Mouse (Mus musculus) liver, embryonic 11.5 days (tissue): Measurements from ENCODE around the gene Grcc10. TPM values are rescaled to one million over a fixed set of nuclear protein-coding genes. Genes with fewer than 3 reads are reported as not detected.
A peak's percentile ranks its signal among the peaks of the same experiment; 100 is the strongest.

Source experiments
- ATAC-seq: fragments of 200-750 bp; cut with Nextera tagmentation; replicated peaks from 2 replicates; pipeline ENCODE4 v1.8.0; 2017; ENCODE audit warnings: moderate number of reproducible peaks, mild to moderate bottlenecking, moderate TSS enrichment, moderate library complexity; ENCODE audit not compliant: low FRiP score
- DNase-seq: peaks from one replicate; pipeline ENCODE4 v3.0.0-alpha.2; 2017; ENCODE audit warnings: low spot score
- H3K27ac ChIP-seq: fragments of 300-500 bp; sonication (generic); 2 replicates; pipeline ENCODE4 v1.5.1; 2014; ENCODE audit warnings: mild to moderate bottlenecking, low read depth, low read length, control low read depth
- H3K27me3 ChIP-seq: fragments of 300-500 bp; sonication (generic); replicated peaks from 2 replicates; pipeline ENCODE4 v1.6.1; 2014; ENCODE audit warnings: low read length, mixed read lengths; ENCODE audit not compliant: control insufficient read depth, insufficient read depth
- H3K36me3 ChIP-seq: fragments of 300-500 bp; sonication (generic); 2 replicates; pipeline ENCODE4 v1.6.1; 2014; ENCODE audit warnings: mild to moderate bottlenecking, low read length, moderate library complexity, mixed read lengths; ENCODE audit not compliant: control insufficient read depth, insufficient read depth
- H3K4me1 ChIP-seq: fragments of 300-500 bp; sonication (generic); replicated peaks from 2 replicates; pipeline ENCODE4 v1.6.1; 2014; ENCODE audit warnings: low read length, mixed read lengths; ENCODE audit not compliant: control insufficient read depth, insufficient read depth
- H3K4me2 ChIP-seq: fragments of 300-500 bp; sonication (generic); 2 replicates; pipeline ENCODE4 v1.6.1; 2014; ENCODE audit warnings: mild to moderate bottlenecking, control low read depth, moderate library complexity
- H3K4me3 ChIP-seq: fragments of 300-500 bp; sonication (generic); 2 replicates; pipeline ENCODE4 v1.5.1; 2014; ENCODE audit warnings: low read depth, low read length, control low read depth
- H3K9ac ChIP-seq: fragments of 300-500 bp; sonication (generic); 2 replicates; pipeline ENCODE4 v1.6.1; 2014; ENCODE audit warnings: low read depth, low read length, control low read depth
- H3K9me3 ChIP-seq: fragments of 300-500 bp; sonication (generic); 2 replicates; pipeline ENCODE4 v1.6.1; 2016; ENCODE audit warnings: low read length, inconsistent platforms, mixed read lengths; ENCODE audit not compliant: control insufficient read depth
- WGBS: fragments of 180-500 bp; shearing (Covaris S2); extraction: QIAGEN DNeasy Blood & Tissue Kit; methylation state at CpG from one replicate; pipeline ENCODE4 v1.1.7; 2014; 5-methylcytosine and 5-hydroxymethylcytosine counted together
- polyA plus RNA-seq: library from polyadenylated mRNA; unstranded; fragments of >200 nt; fragmentation: Nextera tagmentation; extraction: Ambion mirVana; gene quantifications from 2 replicates; pipeline ENCODE4 v1.2.1, GENCODE M21; 2014

The Grcc10 gene
- polyA plus RNA-seq, 1 experiment from 2014 or later: 167 TPM

- Histone ChIP-seq H3K9ac (peak overlapping the region; percentile 40; the same call in 1 of the 2 replicates), H3K27me3 (no peaks in the 10 kb centered on the region), H3K4me3 (0 out of 2 replicates have a peak overlapping the region, but pooled peaks have one; percentile 3), H3K4me1 (peaks cover 19% of the 10 kb centered on the region), H3K27ac (no peak overlapping the region), H3K4me2 (peak overlapping the region; percentile 33), H3K36me3 (no peaks in the 10 kb centered on the region; the same call in 1 of the 2 replicates), H3K9me3 (no peaks in the 10 kb centered on the region)
- 52% methylated on average over 8 of the region's 8 CpGs for WGBS
- no peak for DNase-seq
- no peak for ATAC-seq
These were observed 11.1 kb downstream of the Grcc10 start for GRCm38 (mm10) chr6:124729850-124730705.

- Histone ChIP-seq H3K4me1 (peaks cover 21% of the 10 kb centered on the region), H3K27ac (no peak overlapping the region), H3K4me3 (no peak overlapping the region), H3K4me2 (no peak overlapping the region), H3K36me3 (no peaks in the 10 kb centered on the region; the same call in 1 of the 2 replicates), H3K9ac (no peak overlapping the region), H3K9me3 (no peaks in the 10 kb centered on the region), H3K27me3 (no peaks in the 10 kb centered on the region)
- DNase-seq: no peak
- WGBS: 88% methylated on average over 10 of the region's 10 CpGs
- no peak for ATAC-seq
These were observed 12.6 kb downstream of the Grcc10 start for GRCm38 (mm10) chr6:124728621-124729020.

GRCm38 (mm10) chr6:124724472-124724871 lies 16.7 kb downstream of the Grcc10 start:
- Histone ChIP-seq H3K4me1 (peaks cover 14% of the 10 kb centered on the region), H3K4me2 (no peak overlapping the region), H3K9me3 (no peaks in the 10 kb centered on the region), H3K36me3 (no peaks in the 10 kb centered on the region; the same call in 1 of the 2 replicates), H3K9ac (no peak overlapping the region), H3K27ac (0 out of 2 replicates have a peak overlapping the region, but pooled peaks have one; percentile 22), H3K4me3 (no peak overlapping the region), H3K27me3 (no peaks in the 10 kb centered on the region)
- DNase-seq (no peak), ATAC-seq (no peak)
- 66% methylated on average over 10 of the region's 10 CpGs for WGBS

GRCm38 (mm10) chr6:124723541-124723940 lies 17.6 kb downstream of the Grcc10 start:
- no peaks in the 10 kb centered on the region for H3K27me3 ChIP-seq
- no peak overlapping the region for H3K27ac ChIP-seq
- no peaks in the 10 kb centered on the region for H3K9me3 ChIP-seq
- H3K4me2 ChIP-seq: no peak overlapping the region
- ATAC-seq (no peak), DNase-seq (no peak)
- 61% methylated on average over 8 of the region's 8 CpGs for WGBS
- no peaks in the 10 kb centered on the region; the same call in 1 of the 2 replicates for H3K36me3 ChIP-seq
- H3K9ac ChIP-seq: no peak overlapping the region
- H3K4me3 ChIP-seq: no peak overlapping the region
- peaks cover 23% of the 10 kb centered on the region for H3K4me1 ChIP-seq

- 81% methylated on average over 6 of the region's 6 CpGs for WGBS
- DNase-seq: no peak
- H3K9ac ChIP-seq: 0 out of 2 replicates have a peak overlapping the region, but pooled peaks have one; percentile 25
These were observed 18.2 kb downstream of the Grcc10 start for GRCm38 (mm10) chr6:124722876-124723473.

GRCm38 (mm10) chr6:124720904-124721303 lies 20.3 kb downstream of the Grcc10 start:
- Histone ChIP-seq H3K27ac (no peak overlapping the region), H3K27me3 (no peaks in the 10 kb centered on the region), H3K4me3 (no peak overlapping the region), H3K36me3 (peaks cover 14% of the 10 kb centered on the region; the same call in 1 of the 2 replicates), H3K9me3 (no peaks in the 10 kb centered on the region), H3K9ac (no peak overlapping the region), H3K4me1 (peaks cover 32% of the 10 kb centered on the region), H3K4me2 (no peak overlapping the region)
- DNase-seq: no peak
- no peak for ATAC-seq
- WGBS: 70% methylated on average over 11 of the region's 11 CpGs

More at GRCm38 (mm10) chr6:124722876-124723473, 18.2 kb downstream of the Grcc10 start:
- Histone ChIP-seq H3K4me3 (no peak overlapping the region), H3K27me3 (no peaks in the 10 kb centered on the region), H3K27ac (no peak overlapping the region), H3K4me2 (no peak overlapping the region), H3K9me3 (no peaks in the 10 kb centered on the region), H3K36me3 (no peaks in the 10 kb centered on the region; the same call in 1 of the 2 replicates), H3K4me1 (peaks cover 29% of the 10 kb centered on the region)
- ATAC-seq: no peak

GRCm38 (mm10) chr6:124719354-124719978 lies 21.7 kb downstream of the Grcc10 start:
- peak overlapping the region; percentile 88 for H3K27ac ChIP-seq
- H3K36me3 ChIP-seq: peaks cover 27% of the 10 kb centered on the region
- H3K9me3 ChIP-seq: no peaks in the 10 kb centered on the region
- DNase-seq: no peak
- H3K9ac ChIP-seq: peak overlapping the region; percentile 70
- peaks cover 31% of the 10 kb centered on the region for H3K4me1 ChIP-seq
- H3K4me2 ChIP-seq: peak overlapping the region; percentile 53
- H3K4me3 ChIP-seq: peak overlapping the region; percentile 17
- 37% methylated on average over 7 of the region's 7 CpGs for WGBS
- no peaks in the 10 kb centered on the region for H3K27me3 ChIP-seq
- peak; percentile 84 for ATAC-seq

GRCm38 (mm10) chr6:124718703-124719102 lies 22.5 kb downstream of the Grcc10 start:
- no peak for ATAC-seq
- WGBS: 72% methylated on average over 16 of the region's 16 CpGs
- Histone ChIP-seq H3K9me3 (no peaks in the 10 kb centered on the region), H3K4me2 (peak overlapping the region; percentile 53), H3K9ac (peak overlapping the region; percentile 70), H3K4me1 (peaks cover 34% of the 10 kb centered on the region), H3K27me3 (no peaks in the 10 kb centered on the region), H3K4me3 (peak overlapping the region; percentile 17; the same call in 1 of the 2 replicates), H3K36me3 (peaks cover 32% of the 10 kb centered on the region), H3K27ac (peak overlapping the region; percentile 88)
- no peak for DNase-seq
